In genomic region chr17:10321754-10322153, GRCm38 (mm10) we compare ENCODE assay signal across 13 mouse cellular contexts. TPM values are rescaled to one million over a fixed set of nuclear protein-coding genes. Genes with fewer than 3 reads are reported as not detected.
DNase-seq lines count a peak whose midpoint lies in the region; ATAC-seq and TF ChIP-seq lines count a peak whose summit lies in the region.
"Had no signal": no experiment of that assay in that cellular context is flagged by ENCODE, and none has a peak within 500 bp of the region (broad histone marks: within the 10 kb centered on the region; RNA-seq: fewer than 3 reads in every experiment).

No protein-coding gene starts in this region.

- no peak for TF ChIP-seq CTCF in gastrocnemius, adult 2 months (IDR thresholded peaks at IDR 0.05)
- no peak for TF ChIP-seq CTCF in left cerebral cortex, adult 2 months (IDR thresholded peaks at IDR 0.05)

- WGBS in hindbrain, embryonic 10.5 days, result 69% methylated on average over 4 of the region's 4 CpGs
- 55% methylated on average over 4 of the region's 4 CpGs for WGBS in midbrain, embryonic 14.5 days

- H3K9ac ChIP-seq in midbrain, embryonic 14.5 days (replicated peaks; ENCODE audit: low read length), result 0 out of 2 replicates have a peak overlapping the region, but pooled peaks have one; percentile 7
- H3K9ac ChIP-seq: stomach, embryonic 15.5 days had no signal

- peak overlapping the region; percentile 77 for H3K4me2 ChIP-seq in midbrain, embryonic 14.5 days (ENCODE audit: low read length)
- H3K4me2 ChIP-seq: stomach, embryonic 15.5 days had no signal

- H3K4me3 ChIP-seq in gastrocnemius, adult 2 months, result no peak overlapping the region
- H3K4me3 ChIP-seq in left cerebral cortex, adult 2 months, result no peak overlapping the region
- peak overlapping the region; percentile 93 for H3K4me3 ChIP-seq in hindbrain, embryonic 10.5 days
- H3K4me3 ChIP-seq in midbrain, embryonic 14.5 days (replicated peaks; ENCODE audit: low read depth, low read length), result 0 out of 2 replicates have a peak overlapping the region, but pooled peaks have one; percentile 27
- H3K4me3 ChIP-seq: erythroblast, embryonic 14.5 days; stomach, embryonic 15.5 days had no signal

- H3K27me3 ChIP-seq in hindbrain, embryonic 10.5 days (ENCODE audit: insufficient read depth, poor library complexity, severe bottlenecking), result no peaks in the 10 kb centered on the region
- H3K27me3 ChIP-seq in midbrain, embryonic 14.5 days (ENCODE audit: control insufficient read depth, insufficient read depth, low read length), result no peaks in the 10 kb centered on the region
- H3K27me3 ChIP-seq: stomach, embryonic 15.5 days had no signal

- DNase-seq in gastrocnemius, adult 2 months, result no peak
- no peak for DNase-seq in gastrocnemius, postnatal 10 days
- DNase-seq in left cerebral cortex, adult 2 months (ENCODE audit: extremely low spot score in 1 of 2, low spot score in 2 of 2), result peak in 1 of 2 experiments; percentile 10
- no peak for DNase-seq in left cerebral cortex, postnatal 4 days
- DNase-seq in hindbrain, embryonic 10.5 days (ENCODE audit: low spot score), result no peak
- no peak for DNase-seq in midbrain, embryonic 14.5 days
- DNase-seq in lung, postnatal 10 days, result no peak
- no peak for DNase-seq in spleen, postnatal 36 days (ENCODE audit: low spot score in 2 of 2)
- DNase-seq: adrenal gland, postnatal 10 days; cerebellum, postnatal 14 days; kidney, postnatal 14 days had no signal

- no peak for ATAC-seq in midbrain, embryonic 14.5 days (ENCODE audit: low FRiP score, low TSS enrichment)

- intact Hi-C loops in gastrocnemius, adult 2 months (cut with DNase I), result loop anchor here (2.0 kb wide), 1 partner anchor 67 kb away; no protein-coding TSS in a partner anchor
- intact Hi-C loops in left cerebral cortex, adult 2 months (cut with DNase I), result loop anchor here (2.0 kb wide), 1 partner anchor 423 kb away; no protein-coding TSS in a partner anchor
- intact Hi-C loops in left cerebral cortex, postnatal 4 days (cut with DNase I), result loop anchor here (10.0 kb wide), 3 partner anchors 173 to 1653 kb away; no protein-coding TSS in a partner anchor

- peaks cover 24% of the 10 kb centered on the region for H3K4me1 ChIP-seq in hindbrain, embryonic 10.5 days (replicated peaks)
- H3K4me1 ChIP-seq in midbrain, embryonic 14.5 days (ENCODE audit: control insufficient read depth, insufficient read depth, low read length), result peaks cover 14% of the 10 kb centered on the region
- H3K4me1 ChIP-seq: stomach, embryonic 15.5 days had no signal

- H3K36me3 ChIP-seq in hindbrain, embryonic 10.5 days, result peaks cover 11% of the 10 kb centered on the region
- no peaks in the 10 kb centered on the region for H3K36me3 ChIP-seq in midbrain, embryonic 14.5 days (ENCODE audit: control insufficient read depth, insufficient read depth, low read length)
- H3K36me3 ChIP-seq: stomach, embryonic 15.5 days had no signal

- 0 out of 2 replicates have a peak, but pooled peaks cover 5% of the 10 kb centered on the region for H3K9me3 ChIP-seq in hindbrain, embryonic 10.5 days
- no peaks in the 10 kb centered on the region for H3K9me3 ChIP-seq in midbrain, embryonic 14.5 days (ENCODE audit: control insufficient read depth, low read length)
- H3K9me3 ChIP-seq: stomach, embryonic 15.5 days had no signal

- H3K27ac ChIP-seq in gastrocnemius, adult 2 months, result peak overlapping the region; percentile 97; the same call in 1 of the 2 replicates
- peak overlapping the region; percentile 26 for H3K27ac ChIP-seq in left cerebral cortex, adult 2 months
- peak overlapping the region; percentile 40; the same call in 1 of the 2 replicates for H3K27ac ChIP-seq in hindbrain, embryonic 10.5 days
- no peak overlapping the region for H3K27ac ChIP-seq in midbrain, embryonic 14.5 days (replicated peaks; ENCODE audit: low read depth, low read length)
- H3K27ac ChIP-seq: stomach, embryonic 15.5 days had no signal

RNA-seq across cellular contexts. Expression of gene Qk, which starts 2.1 kb away (rescaled TPM):
- 100 to 1,000 TPM; 236 to 397 TPM for total RNA-seq in gastrocnemius, adult 2 months (2021)
- 100 to 1,000 TPM; 268 to 288 TPM for total RNA-seq in gastrocnemius, postnatal 10 days (2021)
- total RNA-seq in left cerebral cortex, adult 2 months (2021), result 100 to 1,000 TPM; 311 to 342 TPM
- total RNA-seq in left cerebral cortex, postnatal 4 days (2021), result 100 to 1,000 TPM; 247 to 250 TPM
- 34.6 and 41.4 TPM in 2 replicates for polyA plus RNA-seq in hindbrain, embryonic 10.5 days (2016; fragmentation: Nextera tagmentation; extraction: Ambion mirVana)
- 52.9 and 62.8 TPM in 2 replicates for polyA plus RNA-seq in midbrain, embryonic 14.5 days (2014; fragmentation: Nextera tagmentation; extraction: Ambion mirVana)

Comparison
In these comparisons a context has a peak if more than half of its experiments do, and no peak if none do; other contexts are left out.
1. H3K4me3 ChIP-seq: peak in hindbrain, embryonic 10.5 days (single experiment) and midbrain, embryonic 14.5 days (single experiment); none in gastrocnemius, adult 2 months (single experiment) and left cerebral cortex, adult 2 months (single experiment).